In genomic region chr2:75953320-75953719, GRCm38 (mm10) we compare ENCODE assay signal across 20 mouse cellular contexts. TPM values are rescaled to one million over a fixed set of nuclear protein-coding genes. Genes with fewer than 3 reads are reported as not detected.
"Had no signal": no experiment of that assay in that cellular context is flagged by ENCODE, and none has a peak within 500 bp of the region (broad histone marks: within the 10 kb centered on the region; RNA-seq: fewer than 3 reads in every experiment).

No protein-coding gene starts in this region.

- ATAC-seq: liver, postnatal 0 days; lung, postnatal 0 days; midbrain, embryonic 16.5 days had no signal

- H3K36me3 ChIP-seq: liver, embryonic 15.5 days; lung, embryonic 15.5 days; midbrain, embryonic 12.5 days; neural tube, embryonic 12.5 days; stomach, embryonic 15.5 days had no signal

- H3K27ac ChIP-seq: liver, embryonic 15.5 days; lung, embryonic 15.5 days; macrophage; midbrain, embryonic 12.5 days; neural tube, embryonic 12.5 days; stomach, embryonic 15.5 days; stomach, postnatal 0 days had no signal

- H3K4me2 ChIP-seq: liver, embryonic 15.5 days; lung, embryonic 15.5 days; midbrain, embryonic 12.5 days; neural tube, embryonic 12.5 days; stomach, embryonic 15.5 days had no signal

- DNase-seq: liver, postnatal 0 days; lung, adult 2 months; lung, postnatal 14 days; lung, postnatal 36 days; midbrain, embryonic 14.5 days; right cerebral cortex, postnatal 14 days; thymus, adult 2 months; thymus, postnatal 25 days; thymus, postnatal 4 days had no signal

- H3K4me1 ChIP-seq: liver, embryonic 15.5 days; lung, embryonic 15.5 days; midbrain, embryonic 12.5 days; neural tube, embryonic 12.5 days; stomach, embryonic 15.5 days had no signal

- H3K4me3 ChIP-seq: liver, embryonic 15.5 days; lung, embryonic 15.5 days; megakaryocyte, embryonic 14.5 days; midbrain, embryonic 12.5 days; neural tube, embryonic 12.5 days; stomach, embryonic 15.5 days had no signal

- H3K9ac ChIP-seq: liver, embryonic 15.5 days; liver, postnatal 0 days; lung, embryonic 15.5 days; midbrain, embryonic 12.5 days; neural tube, embryonic 12.5 days; stomach, embryonic 15.5 days had no signal

- H3K9me3 ChIP-seq: liver, embryonic 15.5 days; lung, embryonic 15.5 days; megakaryocyte, embryonic 14.5 days; midbrain, embryonic 12.5 days; neural tube, embryonic 12.5 days; stomach, embryonic 15.5 days had no signal

- H3K27me3 ChIP-seq: liver, embryonic 15.5 days; lung, embryonic 15.5 days; midbrain, embryonic 12.5 days; neural tube, embryonic 12.5 days; stomach, embryonic 15.5 days had no signal

RNA-seq across cellular contexts. Expression of gene Ttc30a2, which starts 24.6 kb away (rescaled TPM):
- total RNA-seq: megakaryocyte progenitor cell, adult 5-6 weeks had no signal
- polyA plus RNA-seq: macrophage had no signal
